Mouse (Mus musculus) lung, postnatal 0 days (tissue): Measurements from ENCODE around the gene Dnajb11.

Experiments used
- CTCF ChIP-seq: IDR thresholded peaks from 2 replicates; pipeline ENCODE4 v1.5.1; 2016; ENCODE audit warnings: antibody characterized with exemption, mild to moderate bottlenecking
- EP300 ChIP-seq: IDR thresholded peaks from 2 replicates; pipeline ENCODE4 v1.6.1; 2016; ENCODE audit warnings: antibody characterized with exemption, mild to moderate bottlenecking, control low read depth

DNA sequence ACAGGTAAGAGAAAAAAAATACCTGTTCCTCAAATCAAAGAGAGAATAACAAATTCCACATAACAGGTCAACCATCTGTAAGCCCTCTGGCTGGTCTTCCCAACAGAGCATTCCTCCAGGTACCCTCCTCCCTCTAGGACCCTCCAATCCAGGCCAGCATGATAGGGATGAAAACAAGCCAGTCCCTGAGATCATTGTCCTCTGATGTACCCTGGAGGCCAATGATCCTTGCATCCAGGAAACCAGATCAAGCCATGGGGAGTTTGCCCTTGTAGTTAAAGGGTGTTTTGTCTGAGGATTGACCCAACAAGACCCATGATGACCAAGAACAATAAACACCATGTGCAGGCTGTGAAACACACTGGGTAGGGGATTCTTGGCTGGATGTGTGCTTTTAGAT lies 56.6 kb downstream of the Dnajb11 start:
- TF ChIP-seq EP300 (no peak), CTCF (no peak)
